Mouse (Mus musculus): ENCODE results near the gene Clec4b1. TPM values are rescaled to one million over a fixed set of nuclear protein-coding genes. Genes with fewer than 3 reads are reported as not detected.
"Not testable (repeated sequence)": the region's sequence is repeated elsewhere in the genome, so short reads cannot be mapped to it uniquely, and the experiment has no call there.

Gene Clec4b1
- polyA plus RNA-seq (2012; rRNA removed) = 0.27 TPM in 1 of 2 replicates, not detected in the other

DNA sequence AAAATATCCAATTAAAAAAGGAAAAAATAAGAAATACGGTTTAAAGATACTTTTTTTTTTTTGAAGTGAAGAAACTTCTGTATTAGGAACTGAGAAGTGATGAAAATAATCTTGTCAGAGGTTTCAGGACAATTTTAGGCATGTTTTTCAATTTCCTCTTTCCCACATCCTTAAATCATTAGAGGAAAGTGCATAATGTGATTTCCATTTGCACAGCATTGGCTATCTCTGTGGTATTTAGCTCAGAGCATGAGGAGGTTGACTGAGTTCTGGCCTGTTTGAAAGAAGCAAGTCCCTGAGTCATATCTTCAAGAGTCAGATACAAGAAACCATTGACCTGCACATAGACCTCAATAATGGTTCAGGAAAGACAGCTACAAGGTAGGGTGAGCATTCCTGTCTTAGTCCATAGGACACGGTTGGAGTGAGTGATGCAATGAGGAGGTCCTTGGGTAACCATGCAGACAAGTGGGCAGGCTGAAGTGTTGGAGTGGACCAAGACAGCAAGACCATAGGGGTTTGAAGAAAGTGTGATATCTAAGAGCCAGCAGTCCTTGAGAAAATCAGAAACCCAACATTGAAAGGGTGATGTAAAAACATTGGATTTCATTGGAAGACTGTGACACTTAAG, at the start of gene Clec4b1:
TSS of gene Clec4b1 (plus strand) at position 221 of the 631 bp plus-strand sequence.
- no peaks in the 10 kb centered on the region for H3K36me3 ChIP-seq (ENCODE audit: control insufficient read depth, insufficient read depth, low read length)
- H3K4me1 ChIP-seq (ENCODE audit: control insufficient read depth, insufficient read depth, insufficient read length, low read length) = no peaks in the 10 kb centered on the region
- no peak within 1 kb of the TSS for H3K4me3 ChIP-seq (ENCODE audit: low read depth, low read length)
- 75% methylated on average over 2 of the region's 2 CpGs for whole genome bisulfite sequencing
- no peak within 1 kb of the TSS for H3K27ac ChIP-seq (ENCODE audit: insufficient read depth, low read depth, low read length)
- TF ChIP-seq POLR2A (IDR thresholded peaks at IDR 0.05; ENCODE audit: low read depth, low read length) (no peak), CTCF (IDR thresholded peaks at IDR 0.05; ENCODE audit: extremely low read depth, insufficient read length, insufficient replicate concordance, low read depth, low read length) (no peak)
- H3K27me3 ChIP-seq (ENCODE audit: control insufficient read depth, insufficient read depth, low read length) = no peaks in the 10 kb centered on the region

DNA sequence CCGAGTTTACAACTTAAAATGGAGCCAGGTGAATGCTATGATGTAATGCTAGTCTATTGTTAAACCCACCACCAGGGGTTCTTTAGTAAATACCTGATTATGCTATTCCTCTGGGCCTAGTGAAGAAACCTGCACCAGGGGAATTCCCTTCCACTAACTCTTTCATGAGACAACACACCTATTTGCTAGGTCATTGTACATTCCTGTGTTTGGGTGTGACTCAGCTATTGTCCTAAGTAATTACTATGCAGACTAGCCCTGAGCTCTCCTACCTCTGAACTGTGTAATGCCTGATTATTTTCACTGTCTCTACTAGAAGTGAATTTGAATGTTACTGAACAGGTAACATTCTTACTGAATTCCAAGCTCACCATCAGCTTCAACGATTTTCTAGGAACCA, 45.1 kb upstream of the Clec4b1 start:
- H3K4me1 ChIP-seq (ENCODE audit: control insufficient read depth, insufficient read depth, insufficient read length, low read length); H3K27me3 ChIP-seq (ENCODE audit: control insufficient read depth, insufficient read depth, low read length); H3K36me3 ChIP-seq (ENCODE audit: control insufficient read depth, insufficient read depth, low read length); H3K4me3 ChIP-seq (ENCODE audit: low read depth, low read length); H3K27ac ChIP-seq (ENCODE audit: insufficient read depth, low read depth, low read length): not testable (repeated sequence)
- WGBS = 64% methylated on average over 2 of the region's 2 CpGs

DNA sequence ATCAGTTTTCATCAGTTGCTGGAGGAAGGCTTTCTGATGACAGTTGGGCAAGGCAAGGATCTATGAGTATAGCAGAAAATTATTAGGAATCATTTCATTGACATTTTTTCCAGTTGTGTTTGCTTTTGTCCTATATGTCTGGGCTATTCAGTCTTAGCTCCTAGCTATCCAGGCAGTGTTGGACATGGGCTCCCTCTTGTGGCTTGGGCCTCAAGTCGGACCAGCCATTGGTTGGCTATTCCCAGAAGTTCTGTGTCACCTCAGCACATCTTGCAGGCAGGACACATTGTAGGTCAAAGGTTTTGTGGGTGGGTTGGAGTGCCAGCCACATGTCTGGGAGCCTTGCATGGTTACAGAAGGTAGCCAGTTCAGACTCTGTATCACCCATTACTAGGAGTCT, 44.2 kb upstream of the Clec4b1 start:
- no peak overlapping the region for H3K4me3 ChIP-seq (ENCODE audit: low read depth, low read length)
- no peaks in the 10 kb centered on the region for H3K36me3 ChIP-seq (ENCODE audit: control insufficient read depth, insufficient read depth, low read length)
- no peaks in the 10 kb centered on the region for H3K27me3 ChIP-seq (ENCODE audit: control insufficient read depth, insufficient read depth, low read length)
- no peak overlapping the region for H3K27ac ChIP-seq (ENCODE audit: insufficient read depth, low read depth, low read length)
- no peaks in the 10 kb centered on the region for H3K4me1 ChIP-seq (ENCODE audit: control insufficient read depth, insufficient read depth, insufficient read length, low read length)
- no peak for TF ChIP-seq CTCF (IDR thresholded peaks at IDR 0.05; ENCODE audit: extremely low read depth, insufficient read length, insufficient replicate concordance, low read depth, low read length)
- no peak for TF ChIP-seq POLR2A (IDR thresholded peaks at IDR 0.05; ENCODE audit: low read depth, low read length)
- WGBS = 52% methylated on average over 1 of the region's 1 CpGs

DNA sequence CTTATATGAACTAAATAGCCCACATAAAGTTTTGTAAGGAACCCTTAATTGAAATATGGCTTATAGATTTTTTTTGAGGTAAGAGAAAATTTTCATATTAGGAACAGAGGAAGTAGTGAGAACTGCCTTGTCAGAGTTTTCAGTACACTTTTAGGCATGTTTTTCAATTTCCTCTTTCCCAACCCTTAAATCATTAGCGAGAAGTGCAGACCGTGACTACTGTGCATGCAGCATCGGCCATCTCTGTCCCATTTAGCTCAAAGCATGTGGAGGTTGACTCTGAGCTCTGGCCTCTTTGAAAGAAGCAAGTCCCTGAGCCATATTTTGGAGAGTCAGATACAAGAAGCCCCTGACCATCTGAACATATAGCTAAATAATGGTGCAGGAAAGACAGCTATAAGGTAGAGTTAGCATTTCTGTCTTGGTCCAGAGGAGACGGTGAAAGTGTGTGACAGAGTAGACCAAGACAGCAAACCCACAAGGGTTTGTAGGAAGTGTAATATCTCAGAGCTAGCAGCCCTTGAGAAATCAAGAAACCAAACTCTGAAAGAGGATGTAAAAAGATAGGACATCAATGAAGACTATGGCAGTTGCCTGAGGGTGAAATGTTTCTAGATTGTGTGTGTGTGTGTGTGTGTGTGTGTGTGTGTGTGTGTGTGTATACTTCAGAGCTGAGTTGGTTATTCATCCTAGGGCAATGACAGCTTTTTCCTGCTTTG, 45.5 kb downstream of the Clec4b1 start:
- Histone ChIP-seq H3K36me3 (ENCODE audit: control insufficient read depth, insufficient read depth, low read length) (no peaks in the 10 kb centered on the region), H3K27ac (ENCODE audit: insufficient read depth, low read depth, low read length) (no peak overlapping the region), H3K27me3 (ENCODE audit: control insufficient read depth, insufficient read depth, low read length) (no peaks in the 10 kb centered on the region), H3K4me3 (ENCODE audit: low read depth, low read length) (no peak overlapping the region), H3K4me1 (ENCODE audit: control insufficient read depth, insufficient read depth, insufficient read length, low read length) (no peaks in the 10 kb centered on the region)
- TF ChIP-seq POLR2A (IDR thresholded peaks at IDR 0.05; ENCODE audit: low read depth, low read length) = no peak
- no peak for TF ChIP-seq CTCF (IDR thresholded peaks at IDR 0.05; ENCODE audit: extremely low read depth, insufficient read length, insufficient replicate concordance, low read depth, low read length)
- WGBS = 81% methylated on average over 4 of the region's 4 CpGs

DNA sequence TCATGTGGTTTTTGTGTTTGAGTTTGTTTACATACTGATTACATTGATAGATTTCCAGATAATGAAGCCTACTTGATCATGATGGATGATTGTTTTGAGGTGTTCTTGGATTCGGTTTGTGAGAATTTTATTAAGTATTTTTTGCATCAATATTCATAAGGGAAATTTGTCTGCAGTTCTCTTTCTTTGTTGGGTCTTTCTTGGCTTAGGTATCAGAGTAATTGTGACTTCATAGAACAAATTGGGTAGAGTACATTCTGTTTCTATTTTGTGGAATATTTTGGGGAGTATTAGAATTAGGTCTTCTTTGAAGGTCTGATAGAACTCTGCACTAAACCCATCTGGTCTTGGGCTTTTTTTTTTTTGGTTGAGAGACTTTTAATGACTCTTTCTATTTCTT, 56.4 kb downstream of the Clec4b1 start, which contains the start of gene Clec4a2:
TSS of gene Clec4a2 (plus strand) at position 301 of the 400 bp plus-strand sequence.
- not testable (repeated sequence) for H3K4me1 ChIP-seq (ENCODE audit: control insufficient read depth, insufficient read depth, insufficient read length, low read length); H3K36me3 ChIP-seq (ENCODE audit: control insufficient read depth, insufficient read depth, low read length); H3K27me3 ChIP-seq (ENCODE audit: control insufficient read depth, insufficient read depth, low read length); H3K27ac ChIP-seq (ENCODE audit: insufficient read depth, low read depth, low read length); H3K4me3 ChIP-seq (ENCODE audit: low read depth, low read length)
- 58% methylated on average over 1 of the region's 1 CpGs for WGBS

Other genes starting within 250 kb of the Clec4b1 start
- gene Slc2a3, start 248.3 kb upstream of the Clec4b1 start, polyA plus RNA-seq (2012; rRNA removed) = 1.0 and 1.3 TPM in 2 replicates
- gene Foxj2, start 230.0 kb upstream of the Clec4b1 start, polyA plus RNA-seq (2012; rRNA removed) = 5.9 and 12.3 TPM in 2 replicates
- gene C3ar1, start 193.8 kb upstream of the Clec4b1 start, polyA plus RNA-seq (2012; rRNA removed) = 1.2 and 1.8 TPM in 2 replicates
- gene Necap1, start 175.5 kb upstream of the Clec4b1 start, polyA plus RNA-seq (2012; rRNA removed) = 5.1 and 8.6 TPM in 2 replicates
- 0.29 and 0.65 TPM in 2 replicates for gene Clec4a1, start 128.1 kb upstream of the Clec4b1 start, polyA plus RNA-seq (2012; rRNA removed)
- gene Clec4a3, start 97.4 kb upstream of the Clec4b1 start, polyA plus RNA-seq (2012; rRNA removed) = 0.08 and 0.27 TPM in 2 replicates
- not detected in 2 replicates for gene Clec4a4, start 59.6 kb upstream of the Clec4b1 start, polyA plus RNA-seq (2012; rRNA removed)
- 0.56 and 0.60 TPM in 2 replicates for gene Clec4a2, start 56.5 kb downstream of the Clec4b1 start, polyA plus RNA-seq (2012; rRNA removed)
- gene Clec4b2, start 122.9 kb downstream of the Clec4b1 start, polyA plus RNA-seq (2012; rRNA removed) = not detected in 2 replicates
- 0.66 and 0.75 TPM in 2 replicates for gene Clec4n, start 179.9 kb downstream of the Clec4b1 start, polyA plus RNA-seq (2012; rRNA removed)
- 0.34 TPM in 1 of 2 replicates, not detected in the other for gene Clec4d, start 212.1 kb downstream of the Clec4b1 start, polyA plus RNA-seq (2012; rRNA removed)
- gene Clec4e, start 239.9 kb downstream of the Clec4b1 start, polyA plus RNA-seq (2012; rRNA removed) = not detected in 2 replicates

Data from small intestine, adult 2 months (tissue).